Mouse (Mus musculus) megakaryocyte-erythroid progenitor cell, adult 5-6 weeks (primary cell): Measurements from ENCODE around the gene Vdac1. TPM values are rescaled to one million over a fixed set of nuclear protein-coding genes. Genes with fewer than 3 reads are reported as not detected.

Experiments used
- total RNA-seq, 2 experiments: library from RNA; stranded (forward) in 1 of 2; stranded (reverse) in 1 of 2; fragments of 200-1000, 215-1000 nt in 1 of 2; fragments of >200 nt in 1 of 2; fragmentation: Nextera tagmentation in 1 of 2; gene quantifications; 2 replicates each; pipeline ENCODE4 v1.2.3; 2014 to 2017

Gene Vdac1
- total RNA-seq, 2 experiments from 2014 or later, result 192 to 301 TPM

Other genes with a start within 250 kb of the Vdac1 start
- gene Olfr1373, start 215.3 kb upstream of the Vdac1 start, total RNA-seq (2014; fragmentation: Nextera tagmentation), result not detected in 2 replicates
- gene Olfr1373, start 215.3 kb upstream of the Vdac1 start, total RNA-seq (2017), result not detected in 2 replicates
- gene Olfr1371, start 146.9 kb upstream of the Vdac1 start, total RNA-seq (2014; fragmentation: Nextera tagmentation), result not detected in 2 replicates
- gene Olfr1371, start 146.9 kb upstream of the Vdac1 start, total RNA-seq (2017), result not detected in 2 replicates
- 186 and 213 TPM in 2 replicates for gene Skp1a, start 128.9 kb upstream of the Vdac1 start, total RNA-seq (2014; fragmentation: Nextera tagmentation)
- 282 and 332 TPM in 2 replicates for gene Skp1a, start 128.9 kb upstream of the Vdac1 start, total RNA-seq (2017)
- gene Tcf7, start 77.8 kb upstream of the Vdac1 start, total RNA-seq (2014; fragmentation: Nextera tagmentation), result 12.1 and 19.1 TPM in 2 replicates
- gene Tcf7, start 77.8 kb upstream of the Vdac1 start, total RNA-seq (2017), result 3.6 and 10.0 TPM in 2 replicates
- gene 9530068E07Rik, start 35.6 kb downstream of the Vdac1 start, total RNA-seq (2014; fragmentation: Nextera tagmentation), result 49.7 and 60.7 TPM in 2 replicates
- 51.1 and 58.3 TPM in 2 replicates for gene 9530068E07Rik, start 35.6 kb downstream of the Vdac1 start, total RNA-seq (2017)